Mouse (Mus musculus) ES-Bruce4 (cell line): ENCODE measurements around the gene Tctex1d2. TPM values are rescaled to one million over a fixed set of nuclear protein-coding genes. Genes with fewer than 3 reads are reported as not detected.

ENCODE experiments used
- H3K27ac ChIP-seq: 2 replicates; pipeline ENCODE4 v1.5.1; 2012; ENCODE audit warnings: low read length, inconsistent platforms; ENCODE audit not compliant: insufficient read depth
- H3K27me3 ChIP-seq: 2 replicates; pipeline ENCODE4 v1.6.1; 2012; ENCODE audit warnings: mild to moderate bottlenecking, low read length, inconsistent platforms; ENCODE audit not compliant: control insufficient read depth, poor library complexity, insufficient read depth, severe bottlenecking
- H3K36me3 ChIP-seq: 2 replicates; pipeline ENCODE4 v1.6.1; 2012; ENCODE audit warnings: inconsistent platforms, mild to moderate bottlenecking, low read length, moderate library complexity; ENCODE audit not compliant: control insufficient read depth, poor library complexity, insufficient read depth, severe bottlenecking
- H3K4me1 ChIP-seq: one replicate; pipeline ENCODE4 v1.8.1; 2011; ENCODE audit warnings: low read length; ENCODE audit not compliant: control insufficient read depth, insufficient read depth
- H3K4me3 ChIP-seq: 2 replicates; pipeline ENCODE4 v1.5.1; 2011; ENCODE audit warnings: low read depth, mild to moderate bottlenecking, low read length
- H3K9ac ChIP-seq: 2 replicates; pipeline ENCODE4 v1.6.1; 2012; ENCODE audit warnings: low read depth, mild to moderate bottlenecking, inconsistent platforms; ENCODE audit not compliant: poor library complexity, severe bottlenecking
- H3K9me3 ChIP-seq: replicated peaks from 2 replicates; pipeline ENCODE4 v1.6.1; 2012; ENCODE audit warnings: mild to moderate bottlenecking, low read length, inconsistent platforms; ENCODE audit not compliant: control insufficient read depth, poor library complexity, insufficient read depth, severe bottlenecking
- CTCF ChIP-seq: IDR thresholded peaks from one replicate; pipeline ENCODE4 v1.8.1; 2011; ENCODE audit warnings: low read depth, low read length
- EP300 ChIP-seq: IDR thresholded peaks from 2 replicates; pipeline ENCODE4 v1.6.1; 2011; ENCODE audit warnings: low read depth, low read length; ENCODE audit not compliant: insufficient read depth
- POLR2A ChIP-seq: IDR thresholded peaks from one replicate; pipeline ENCODE4 v1.8.1; 2011; ENCODE audit warnings: low read length; ENCODE audit not compliant: insufficient read depth
- polyA plus RNA-seq: library from polyadenylated mRNA; stranded (reverse); fragments of >200 nt; gene quantifications from 2 replicates; pipeline ENCODE4 v1.2.4, GENCODE M21; 2011; ENCODE audit warnings: low read depth; ENCODE audit not compliant: missing spikeins, insufficient read depth, insufficient read length

Tctex1d2 gene
- polyA plus RNA-seq, 1 experiment: 36.6 TPM

GRCm38 (mm10) chr16:32456086-32456485 lies 36.6 kb downstream of the Tctex1d2 start:
- Histone ChIP-seq H3K27me3 (no peaks in the 10 kb centered on the region), H3K36me3 (no peaks in the 10 kb centered on the region), H3K4me3 (no peak overlapping the region), H3K4me1 (no peaks in the 10 kb centered on the region), H3K27ac (no peak overlapping the region), H3K9ac (no peak overlapping the region), H3K9me3 (no peaks in the 10 kb centered on the region)
- TF ChIP-seq CTCF: no peak
- TF ChIP-seq POLR2A: no peak
- no peak for TF ChIP-seq EP300

- no peaks in the 10 kb centered on the region for H3K4me1 ChIP-seq
- TF ChIP-seq CTCF: no peak
- no peaks in the 10 kb centered on the region for H3K9me3 ChIP-seq
- no peak overlapping the region for H3K27ac ChIP-seq
- H3K4me3 ChIP-seq: no peak overlapping the region
- no peaks in the 10 kb centered on the region for H3K36me3 ChIP-seq
- no peak overlapping the region for H3K9ac ChIP-seq
- H3K27me3 ChIP-seq: no peaks in the 10 kb centered on the region
Measured at GRCm38 (mm10) chr16:32456761-32457160, 37.3 kb downstream of the Tctex1d2 start.

GRCm38 (mm10) chr16:32457589-32458386 lies 38.3 kb downstream of the Tctex1d2 start:
- Histone ChIP-seq H3K27ac (no peak overlapping the region), H3K27me3 (no peaks in the 10 kb centered on the region), H3K36me3 (no peaks in the 10 kb centered on the region), H3K4me1 (no peaks in the 10 kb centered on the region), H3K4me3 (no peak overlapping the region), H3K9ac (no peak overlapping the region), H3K9me3 (no peaks in the 10 kb centered on the region)
- TF ChIP-seq CTCF (peak; percentile 57), POLR2A (no peak)

GRCm38 (mm10) chr16:32460518-32460917 lies 41.0 kb downstream of the Tctex1d2 start:
- Histone ChIP-seq H3K4me3 (no peak overlapping the region), H3K27ac (no peak overlapping the region), H3K36me3 (no peaks in the 10 kb centered on the region), H3K4me1 (no peaks in the 10 kb centered on the region), H3K9ac (no peak overlapping the region), H3K27me3 (no peaks in the 10 kb centered on the region), H3K9me3 (no peaks in the 10 kb centered on the region)
- TF ChIP-seq CTCF: no peak
- TF ChIP-seq POLR2A: no peak
- no peak for TF ChIP-seq EP300

GRCm38 (mm10) chr16:32461713-32462112 lies 42.2 kb downstream of the Tctex1d2 start:
- H3K4me3 ChIP-seq: no peak overlapping the region

GRCm38 (mm10) chr16:32462950-32463349 lies 43.4 kb downstream of the Tctex1d2 start:
- Histone ChIP-seq H3K4me1 (no peaks in the 10 kb centered on the region), H3K27ac (no peak overlapping the region), H3K4me3 (no peak overlapping the region), H3K36me3 (no peaks in the 10 kb centered on the region), H3K9ac (no peak overlapping the region), H3K9me3 (no peaks in the 10 kb centered on the region), H3K27me3 (no peaks in the 10 kb centered on the region)
- TF ChIP-seq CTCF: no peak

More at GRCm38 (mm10) chr16:32461713-32462112, 42.2 kb downstream of the Tctex1d2 start:
- Histone ChIP-seq H3K27ac (no peak overlapping the region), H3K36me3 (no peaks in the 10 kb centered on the region), H3K9ac (no peak overlapping the region), H3K27me3 (no peaks in the 10 kb centered on the region), H3K9me3 (no peaks in the 10 kb centered on the region), H3K4me1 (no peaks in the 10 kb centered on the region)
- TF ChIP-seq CTCF (no peak), EP300 (no peak), POLR2A (no peak)
